Mouse (Mus musculus) myocyte (in vitro differentiated cells): Measurements from ENCODE around the gene Ptprg. TPM values are rescaled to one million over a fixed set of nuclear protein-coding genes. Genes with fewer than 3 reads are reported as not detected.

Experiments
- H3K27me3 ChIP-seq: one replicate; pipeline ENCODE4 v1.6.1; 2011; ENCODE audit not compliant: control insufficient read depth, insufficient read depth, insufficient read length
- H3K36me3 ChIP-seq: one replicate; pipeline ENCODE4 v1.6.1; 2011; ENCODE audit not compliant: control insufficient read depth, insufficient read depth
- H3K4me2 ChIP-seq: one replicate; pipeline ENCODE4 v1.6.1; 2011; ENCODE audit warnings: low read depth, control low read depth
- H3K4me3 ChIP-seq: one replicate; pipeline ENCODE4 v1.5.1; 2011; ENCODE audit warnings: mild to moderate bottlenecking, control low read depth, moderate library complexity
- H3K79me2 ChIP-seq: one replicate; pipeline ENCODE4 v1.6.1; 2011; ENCODE audit not compliant: control insufficient read depth, insufficient read depth
- H3ac ChIP-seq: one replicate; pipeline ENCODE4 v1.6.1; 2011; ENCODE audit not compliant: control insufficient read depth, insufficient read length
- CEBPB ChIP-seq: IDR thresholded peaks from 2 replicates; pipeline ENCODE4 v1.6.1; 2011; ENCODE audit warnings: mild to moderate bottlenecking, moderate library complexity; ENCODE audit not compliant: poor library complexity, insufficient read depth, severe bottlenecking
- E2F4 ChIP-seq: IDR thresholded peaks from one replicate; pipeline ENCODE4 v1.6.1; 2011; ENCODE audit warnings: mild to moderate bottlenecking, control low read depth, moderate library complexity; ENCODE audit not compliant: insufficient read depth
- MAX ChIP-seq: IDR thresholded peaks from one replicate; pipeline ENCODE4 v1.6.1; 2011; ENCODE audit warnings: low read depth, mild to moderate bottlenecking, control low read depth
- MYOD1 ChIP-seq, 3 experiments: IDR thresholded peaks; one replicate each; pipeline ENCODE4 v1.6.1; 2011; ENCODE audit warnings: control low read depth in 2 of 3, low read depth in 2 of 3, mild to moderate bottlenecking in 2 of 3, moderate library complexity in 1 of 3; ENCODE audit not compliant: insufficient read length in 2 of 3, control insufficient read depth in 1 of 3
- MYOG ChIP-seq, 3 experiments: IDR thresholded peaks; one replicate each; pipeline ENCODE4 v1.6.1; 2011; ENCODE audit warnings: control low read depth in 2 of 3, low read depth in 2 of 3, mild to moderate bottlenecking in 2 of 3; ENCODE audit not compliant: insufficient read length in 2 of 3, control insufficient read depth in 1 of 3, insufficient read depth in 1 of 3
- POLR2A ChIP-seq: IDR thresholded peaks from one replicate; pipeline ENCODE4 v1.6.1; 2011; ENCODE audit warnings: low read depth, mild to moderate bottlenecking, control low read depth, moderate library complexity; ENCODE audit not compliant: insufficient read length
- POLR2AphosphoS2 ChIP-seq: IDR thresholded peaks from one replicate; pipeline ENCODE4 v1.6.1; 2011; ENCODE audit warnings: low read depth, control low read depth; ENCODE audit not compliant: insufficient read length
- REST ChIP-seq: IDR thresholded peaks from one replicate; pipeline ENCODE4 v1.6.1; 2011; ENCODE audit warnings: mild to moderate bottlenecking, control low read depth, moderate library complexity; ENCODE audit not compliant: insufficient read depth, insufficient read length
- SRF ChIP-seq: IDR thresholded peaks from one replicate; pipeline ENCODE4 v1.6.1; 2011; ENCODE audit warnings: low read depth; ENCODE audit not compliant: control insufficient read depth, insufficient read length
- TCF12 ChIP-seq: IDR thresholded peaks from one replicate; pipeline ENCODE4 v1.6.1; 2011; ENCODE audit warnings: mild to moderate bottlenecking, control low read depth; ENCODE audit not compliant: poor library complexity, insufficient read depth, severe bottlenecking
- TCF3 ChIP-seq: IDR thresholded peaks from one replicate; pipeline ENCODE4 v1.6.1; 2011; ENCODE audit warnings: low read depth, control low read depth; ENCODE audit not compliant: insufficient read length
- USF1 ChIP-seq: IDR thresholded peaks from one replicate; pipeline ENCODE4 v1.6.1; 2011; ENCODE audit warnings: low read depth, mild to moderate bottlenecking, control low read depth, moderate library complexity
- polyA plus RNA-seq: library from polyadenylated mRNA; unstranded; fragments of >200 nt; fragmentation: generic; extraction: Trizol; gene quantifications from one replicate; pipeline ENCODE4 v1.2.1, GENCODE M21; 2012; ENCODE audit warnings: missing spikeins

Ptprg gene
- polyA plus RNA-seq, 1 experiment: 14.4 TPM

- Histone ChIP-seq H3K4me3 (peak overlapping the region; percentile 86), H3K79me2 (peaks cover 30% of the 10 kb centered on the region), H3K27me3 (no peaks in the 10 kb centered on the region), H3K36me3 (no peaks in the 10 kb centered on the region), H3K4me2 (peak overlapping the region; percentile 91), H3ac (no peak overlapping the region)
- no peak for TF ChIP-seq TCF3
- no peak for TF ChIP-seq POLR2AphosphoS2
- no peak for TF ChIP-seq POLR2A
- no peak for TF ChIP-seq MYOG (IDR thresholded peaks at IDR 0.05; ENCODE audit: control insufficient read depth in 1 of 3, insufficient read depth in 1 of 3, insufficient read length in 2 of 3, low read depth in 2 of 3)
- TF ChIP-seq TCF12: no peak
- no peak for TF ChIP-seq REST
- no peak for TF ChIP-seq CEBPB
- TF ChIP-seq E2F4: no peak
- TF ChIP-seq USF1: no peak
- TF ChIP-seq MAX: no peak
- TF ChIP-seq SRF: no peak
- no peak for TF ChIP-seq MYOD1 (IDR thresholded peaks at IDR 0.05; ENCODE audit: control insufficient read depth in 1 of 3, insufficient read length in 2 of 3, low read depth in 2 of 3)
Measured at GRCm38 (mm10) chr14:11555521-11556355, 2.4 kb downstream of the Ptprg start.

GRCm38 (mm10) chr14:11556356-11557130 lies 3.2 kb downstream of the Ptprg start:
- Histone ChIP-seq H3K36me3 (no peaks in the 10 kb centered on the region), H3K4me2 (peak overlapping the region; percentile 91), H3K79me2 (peaks cover 36% of the 10 kb centered on the region), H3ac (no peak overlapping the region), H3K4me3 (peak overlapping the region; percentile 86), H3K27me3 (no peaks in the 10 kb centered on the region)
- TF ChIP-seq SRF (no peak), TCF12 (no peak), CEBPB (no peak), MYOD1 (IDR thresholded peaks at IDR 0.05; ENCODE audit: control insufficient read depth in 1 of 3, insufficient read length in 2 of 3, low read depth in 2 of 3) (no peak), POLR2A (no peak), E2F4 (no peak), USF1 (no peak), POLR2AphosphoS2 (no peak), TCF3 (no peak), MYOG (IDR thresholded peaks at IDR 0.05; ENCODE audit: control insufficient read depth in 1 of 3, insufficient read depth in 1 of 3, insufficient read length in 2 of 3, low read depth in 2 of 3) (no peak), REST (no peak), MAX (no peak)

GRCm38 (mm10) chr14:11558496-11558895 lies 5.2 kb downstream of the Ptprg start:
- TF ChIP-seq SRF: no peak
- TF ChIP-seq CEBPB: no peak
- peaks cover 43% of the 10 kb centered on the region for H3K79me2 ChIP-seq

GRCm38 (mm10) chr14:11560641-11561232 lies 7.4 kb downstream of the Ptprg start:
- no peaks in the 10 kb centered on the region for H3K27me3 ChIP-seq
- TF ChIP-seq MYOG (IDR thresholded peaks at IDR 0.05; ENCODE audit: control insufficient read depth in 1 of 3, insufficient read depth in 1 of 3, insufficient read length in 2 of 3, low read depth in 2 of 3): no peak
- TF ChIP-seq TCF3: no peak
- TF ChIP-seq USF1: no peak
- TF ChIP-seq TCF12: no peak
- no peak for TF ChIP-seq POLR2A
- no peak for TF ChIP-seq E2F4
- no peak for TF ChIP-seq CEBPB
- TF ChIP-seq MAX: no peak
- TF ChIP-seq MYOD1 (IDR thresholded peaks at IDR 0.05; ENCODE audit: control insufficient read depth in 1 of 3, insufficient read length in 2 of 3, low read depth in 2 of 3): no peak
- no peak for TF ChIP-seq SRF
- no peak for TF ChIP-seq REST
- no peak for TF ChIP-seq POLR2AphosphoS2
- H3K4me3 ChIP-seq: no peak overlapping the region
- H3K36me3 ChIP-seq: no peaks in the 10 kb centered on the region
- H3ac ChIP-seq: no peak overlapping the region
- no peak overlapping the region for H3K4me2 ChIP-seq
- peaks cover 38% of the 10 kb centered on the region for H3K79me2 ChIP-seq

More at GRCm38 (mm10) chr14:11558496-11558895, 5.2 kb downstream of the Ptprg start:
- Histone ChIP-seq H3K27me3 (no peaks in the 10 kb centered on the region), H3K36me3 (no peaks in the 10 kb centered on the region), H3ac (no peak overlapping the region), H3K4me3 (no peak overlapping the region), H3K4me2 (no peak overlapping the region)
